Mouse (Mus musculus): ENCODE measurements around the gene Usp21.

Gene Usp21

DNA sequence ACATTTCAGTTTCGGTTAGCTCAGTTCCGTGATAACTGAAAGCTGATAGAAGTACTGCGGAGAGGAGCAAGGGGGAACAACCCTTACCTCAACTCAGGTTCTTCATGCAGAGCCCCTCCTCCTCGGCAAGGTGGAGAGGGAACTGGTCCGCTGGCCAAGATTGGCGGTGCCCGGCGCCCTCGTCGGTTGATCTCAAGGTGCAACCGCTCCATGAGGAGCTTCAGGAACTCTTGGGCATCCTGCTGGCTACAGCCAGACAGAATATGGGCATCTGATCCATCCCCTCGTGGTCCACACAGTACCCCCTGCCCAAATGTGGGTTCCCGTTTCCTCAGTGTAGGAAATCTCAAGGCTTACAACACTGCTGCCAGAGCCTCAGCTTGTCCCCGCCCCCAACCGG is 3.3 kb downstream of the Usp21 start:
- in situ Hi-C loops (cut with MboI, MseI): loop anchor here (10.0 kb wide), 1 partner anchor 860 kb away; the partner anchor contains the start of gene Dcaf8

DNA sequence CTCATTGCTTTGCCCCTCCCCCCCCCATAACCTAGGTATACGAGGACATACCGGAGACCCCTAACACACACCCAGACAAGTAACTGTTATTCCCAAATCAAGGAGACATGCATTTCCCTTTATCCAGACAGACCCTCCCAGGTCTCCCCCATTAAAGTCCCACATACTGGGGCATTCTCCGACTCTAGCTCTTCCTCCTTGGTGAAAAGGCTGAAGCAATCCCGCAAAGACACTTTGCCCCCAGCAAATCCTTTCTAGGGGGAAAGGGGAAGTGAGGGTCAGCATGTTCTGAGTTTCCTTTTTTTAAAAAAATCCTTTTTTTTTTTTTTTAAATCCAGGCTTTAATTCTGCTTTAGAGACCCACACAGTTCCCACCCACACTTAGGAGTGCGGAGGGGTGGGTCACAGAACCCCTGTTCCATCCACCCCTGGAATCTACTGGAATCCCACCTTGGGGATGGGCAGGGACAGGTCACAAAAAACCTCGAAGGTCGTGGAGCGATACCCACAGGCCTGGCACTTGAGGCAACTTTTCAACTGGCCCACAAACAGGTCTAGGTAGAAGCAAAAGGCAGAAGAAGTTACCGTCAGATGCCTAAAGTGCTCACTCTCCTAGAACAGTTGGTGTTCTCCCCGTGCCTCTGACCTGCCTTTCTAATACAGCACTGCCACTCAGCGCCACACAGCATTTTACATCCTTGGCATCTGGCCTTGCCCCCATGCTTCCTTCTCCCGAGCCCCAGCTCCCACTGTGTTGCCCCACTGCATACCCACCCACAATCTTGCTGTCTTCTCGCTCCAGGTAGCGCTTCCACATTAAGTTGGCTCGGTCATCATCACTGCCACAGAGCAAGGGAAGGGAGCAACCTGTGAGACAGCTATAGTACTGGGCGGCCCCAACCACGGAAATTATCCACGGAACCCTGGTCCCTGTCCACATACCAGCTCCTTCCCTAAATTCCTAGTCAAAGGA is 4.3 kb downstream of the Usp21 start:
- in situ Hi-C loops (cut with MboI, MseI): loop anchor here (10.0 kb wide), 1 partner anchor 861 kb away; the partner anchor contains the start of gene Dcaf8

DNA sequence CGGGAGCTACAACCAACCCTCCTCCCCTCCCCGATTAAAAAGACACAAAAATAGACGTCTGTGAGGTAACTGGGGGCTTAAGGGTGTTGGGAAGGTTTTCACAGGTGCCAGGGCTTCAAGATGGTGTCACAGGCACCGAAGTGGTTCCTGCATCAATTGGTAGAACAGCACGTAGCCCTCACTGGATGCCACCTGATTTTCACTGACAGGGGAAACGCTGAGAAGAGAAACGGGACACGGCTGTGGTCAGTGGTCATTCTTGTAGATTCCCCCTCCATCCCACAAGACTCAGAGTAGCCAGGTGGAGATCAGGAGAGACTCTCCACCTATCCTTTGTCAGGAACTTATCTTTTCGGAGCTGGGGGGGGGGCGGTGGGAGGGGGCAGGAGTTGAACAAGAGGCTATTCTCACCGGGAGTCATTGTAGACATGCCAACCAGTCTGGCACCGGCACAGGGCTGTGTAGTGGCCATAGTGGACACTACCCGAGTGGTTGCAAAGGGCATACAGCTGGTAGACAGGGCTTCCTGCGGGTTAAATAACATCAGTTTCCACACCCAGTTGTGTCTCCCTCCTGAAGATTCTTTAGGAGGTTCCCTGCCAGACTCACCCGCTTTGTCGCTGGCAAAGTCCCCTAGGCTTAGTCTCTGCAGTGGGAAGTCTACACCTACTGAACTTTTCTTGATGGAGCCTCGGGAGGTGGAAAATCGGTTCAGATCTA is 5.5 kb downstream of the Usp21 start:
- in situ Hi-C loops (cut with MboI, MseI): loop anchor here (10.0 kb wide), 1 partner anchor 863 kb away; the partner anchor contains the start of gene Dcaf8

DNA sequence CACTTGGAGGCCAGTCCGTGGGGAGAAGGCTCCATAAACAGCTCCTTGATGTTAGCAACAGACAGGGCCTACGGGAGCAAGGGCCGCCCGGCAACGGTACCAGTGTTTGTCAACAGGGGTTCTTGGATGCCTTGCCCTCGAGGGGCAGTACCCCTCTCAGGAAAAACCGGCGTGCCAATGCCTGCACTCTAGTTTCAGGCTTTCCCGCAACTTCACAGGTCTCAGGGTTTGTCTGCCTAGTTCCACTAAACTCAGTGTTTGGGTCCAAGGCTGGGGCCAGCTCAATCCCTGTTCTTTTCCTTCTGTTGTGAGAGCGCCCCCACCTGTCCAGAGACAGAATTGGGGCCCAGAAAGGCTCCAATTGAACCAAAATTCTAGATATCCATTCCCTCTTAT is 6.3 kb downstream of the Usp21 start:
- in situ Hi-C loops (cut with MboI, MseI): loop anchor here (10.0 kb wide), 1 partner anchor 863 kb away; the partner anchor contains the start of gene Dcaf8

DNA sequence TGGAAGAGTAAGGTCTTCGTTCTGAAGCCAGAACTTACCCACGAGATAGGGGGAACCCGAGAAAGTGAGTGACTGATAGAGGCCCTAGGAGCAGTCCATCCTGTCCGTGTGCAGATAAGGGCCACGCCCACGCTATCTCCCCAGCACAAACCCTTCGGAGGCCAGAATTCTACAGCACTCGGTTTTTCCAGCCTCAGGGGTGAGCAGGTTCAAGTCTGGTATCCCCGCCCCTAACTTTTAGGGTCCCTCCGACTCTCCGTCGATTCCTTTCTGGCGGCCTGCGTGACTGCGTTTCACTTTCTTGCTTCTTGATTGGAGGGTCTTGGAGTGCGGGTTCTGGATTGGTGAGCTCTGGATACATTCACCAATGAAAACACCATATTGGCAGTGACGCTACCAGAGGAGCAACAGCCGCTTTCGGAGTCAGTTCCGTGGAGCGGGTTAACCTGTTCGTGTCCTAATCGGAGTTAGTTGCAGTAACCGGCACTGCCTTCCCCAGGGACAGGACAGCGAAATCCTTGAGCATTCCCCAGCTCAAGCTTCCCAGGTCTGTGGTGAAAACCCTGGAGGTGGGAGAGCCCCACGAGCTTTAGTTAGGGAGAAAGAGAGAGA is 6.8 kb downstream of the Usp21 start, which contains the start of gene Ppox:
Ppox (minus strand) TSS at position 271 of the 612 bp plus-strand sequence.
- in situ Hi-C loops (cut with MboI, MseI): loop anchor here (10.0 kb wide), 1 partner anchor 864 kb away; the partner anchor contains the start of gene Dcaf8

DNA sequence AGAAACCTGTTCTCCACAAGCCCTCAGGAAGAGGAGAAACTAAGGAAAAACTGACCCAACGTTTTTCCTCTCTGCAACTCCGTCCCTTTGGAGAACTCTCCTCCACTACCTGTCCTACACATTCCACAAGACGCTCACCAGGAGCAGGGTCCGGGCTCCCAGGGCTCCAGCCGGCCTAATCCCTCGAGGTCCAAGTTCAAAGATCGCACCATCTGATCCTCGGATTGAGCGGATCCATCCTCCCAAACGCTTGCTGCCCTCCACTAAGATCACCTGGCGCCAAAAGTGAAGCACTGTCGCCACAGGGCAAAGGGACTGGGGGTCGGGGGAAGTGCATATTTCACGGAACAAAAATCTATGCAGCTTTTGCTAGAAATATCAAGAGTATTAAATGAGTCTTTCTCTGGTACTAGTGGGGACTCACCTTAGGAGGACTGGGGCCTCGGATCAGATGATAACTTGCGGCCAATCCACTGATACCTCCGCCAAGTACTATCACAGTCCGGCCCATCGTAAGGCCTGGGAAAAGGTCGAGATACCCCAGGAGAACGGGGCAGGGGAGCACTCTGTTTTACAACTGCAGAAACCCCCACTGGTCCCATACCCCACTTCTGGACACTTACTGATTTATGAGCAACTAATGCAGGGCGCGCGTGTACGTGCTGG is 7.4 kb downstream of the Usp21 start:
- in situ Hi-C loops (cut with MboI, MseI): loop anchor here (10.0 kb wide), 1 partner anchor 864 kb away; the partner anchor contains the start of gene Dcaf8

DNA sequence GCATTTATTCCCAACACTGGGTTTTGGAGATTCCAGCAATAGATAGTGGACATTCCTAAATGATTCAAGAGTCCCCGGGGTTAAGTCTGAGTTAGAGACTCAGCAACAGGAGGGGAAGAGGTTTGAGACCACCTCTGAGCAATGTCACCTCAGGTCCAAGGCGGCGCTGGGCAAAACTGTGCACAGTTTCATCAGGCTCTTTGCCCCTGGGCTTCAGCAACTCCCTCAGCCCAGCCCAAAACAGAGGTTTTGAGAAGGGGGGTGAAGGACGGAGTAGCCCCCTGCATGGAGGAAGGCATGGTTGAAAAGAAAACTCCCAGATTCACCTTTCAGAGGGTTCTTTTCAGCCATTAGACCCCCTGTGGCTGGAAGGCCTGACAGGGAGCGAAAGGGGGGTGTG is 8.1 kb downstream of the Usp21 start:
- in situ Hi-C loops (cut with MboI, MseI): loop anchor here (10.0 kb wide), 1 partner anchor 865 kb away; the partner anchor contains the start of gene Dcaf8

DNA sequence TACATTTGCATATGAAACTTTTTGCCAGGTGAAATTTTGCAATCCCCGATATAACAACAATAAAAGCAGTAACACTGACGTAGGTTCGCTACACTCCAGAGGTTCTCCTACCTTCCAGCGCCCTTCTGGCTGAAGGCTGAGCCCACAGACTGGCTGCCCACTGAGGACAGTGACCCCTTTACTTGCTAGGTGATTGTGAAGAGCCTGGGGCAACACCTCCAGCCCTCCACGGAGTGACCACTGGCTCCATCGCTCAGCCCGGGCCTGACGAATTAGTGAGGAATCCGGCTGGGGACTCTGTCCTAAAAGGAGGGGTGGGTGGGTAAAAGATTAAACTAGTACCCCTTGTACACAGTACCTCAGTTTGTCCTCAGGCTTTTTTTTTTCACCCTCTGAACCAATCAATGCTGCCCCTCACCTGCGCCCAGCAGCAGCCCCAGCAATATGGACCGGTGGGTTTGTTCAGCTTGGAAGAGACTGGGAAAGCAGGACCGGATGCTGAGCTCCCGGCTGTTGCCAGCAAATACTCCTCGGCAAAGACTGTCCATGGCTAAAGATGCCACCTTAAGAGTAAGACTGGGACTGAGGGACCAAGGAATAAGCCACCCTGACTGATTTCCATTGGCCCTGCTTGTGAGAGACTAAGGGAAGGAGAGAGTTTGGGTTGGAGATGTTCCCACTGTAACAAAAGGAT is 8.6 kb downstream of the Usp21 start:
- in situ Hi-C loops (cut with MboI, MseI): no loop called here

DNA sequence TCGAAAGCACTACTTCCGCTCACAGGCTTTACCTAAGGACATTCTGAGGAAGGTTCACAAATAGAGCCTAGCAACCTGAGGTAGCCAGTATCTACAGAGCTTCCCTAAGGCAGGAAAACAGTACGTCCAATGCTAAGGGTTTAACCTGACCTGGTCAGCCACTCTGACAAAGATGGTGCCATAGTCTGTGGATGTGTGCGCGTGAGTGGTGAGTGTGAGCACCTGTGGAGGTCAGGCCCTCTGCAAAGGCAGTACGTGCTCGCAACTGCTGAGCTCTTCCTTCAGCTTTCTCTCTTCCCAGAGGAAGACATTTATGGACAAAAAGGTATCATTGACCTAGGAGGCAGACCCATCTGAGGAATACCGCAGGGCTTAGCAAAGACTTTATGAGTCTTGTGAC is 9.4 kb downstream of the Usp21 start:
- in situ Hi-C loops (cut with MboI, MseI): no loop called here

DNA sequence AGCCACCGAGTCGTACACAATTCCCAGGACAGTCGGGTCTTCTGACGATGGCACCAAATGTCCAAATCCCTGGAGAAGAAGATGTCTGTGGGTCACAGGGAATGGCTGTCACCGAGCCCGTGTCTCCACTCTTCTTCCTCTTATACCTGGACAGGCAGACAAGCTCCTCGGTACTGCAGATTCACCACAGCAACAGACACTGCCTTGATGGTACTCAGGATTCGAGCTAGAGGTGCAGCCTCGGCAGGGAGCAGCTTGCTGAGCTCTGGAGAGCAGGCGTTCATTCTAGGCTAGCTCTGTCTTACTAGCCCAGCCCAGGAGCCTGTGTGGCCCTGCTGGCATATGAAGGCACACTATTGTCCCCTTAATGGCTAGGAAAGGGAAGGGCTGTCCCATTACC is 10.1 kb downstream of the Usp21 start:
- in situ Hi-C loops (cut with MboI, MseI): no loop called here

DNA sequence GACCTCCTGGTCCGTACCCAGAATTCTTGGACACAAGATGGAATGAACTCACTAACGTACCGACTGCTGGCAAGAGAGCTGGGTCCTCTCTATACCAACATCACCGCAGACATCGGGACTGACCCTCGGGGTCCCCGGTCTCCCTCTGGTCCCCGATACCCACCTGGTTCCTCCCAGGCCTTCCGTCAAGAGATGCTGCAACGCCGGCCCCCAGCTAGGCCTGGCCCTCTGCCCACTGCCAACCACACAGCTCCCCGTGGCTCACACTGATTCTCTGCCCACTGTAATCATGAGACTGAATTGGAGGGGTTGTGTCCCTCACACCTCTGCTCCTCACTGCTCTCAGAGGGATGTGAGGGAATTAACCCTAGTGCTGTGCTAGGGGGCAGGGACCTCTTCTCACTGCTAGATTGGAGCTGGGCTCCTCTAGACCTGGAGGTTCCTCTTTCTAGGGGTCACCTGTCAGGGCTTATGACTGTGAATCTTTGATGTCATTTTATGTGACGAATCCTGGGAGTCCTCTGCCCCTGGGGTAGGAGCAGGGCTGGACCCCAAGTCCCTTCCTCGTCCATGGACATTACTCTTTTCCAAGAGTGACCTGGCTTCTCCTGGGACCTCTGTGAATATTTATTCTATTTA is 11.6 kb downstream of the Usp21 start:
- in situ Hi-C loops (cut with MboI, MseI): no loop called here

DNA sequence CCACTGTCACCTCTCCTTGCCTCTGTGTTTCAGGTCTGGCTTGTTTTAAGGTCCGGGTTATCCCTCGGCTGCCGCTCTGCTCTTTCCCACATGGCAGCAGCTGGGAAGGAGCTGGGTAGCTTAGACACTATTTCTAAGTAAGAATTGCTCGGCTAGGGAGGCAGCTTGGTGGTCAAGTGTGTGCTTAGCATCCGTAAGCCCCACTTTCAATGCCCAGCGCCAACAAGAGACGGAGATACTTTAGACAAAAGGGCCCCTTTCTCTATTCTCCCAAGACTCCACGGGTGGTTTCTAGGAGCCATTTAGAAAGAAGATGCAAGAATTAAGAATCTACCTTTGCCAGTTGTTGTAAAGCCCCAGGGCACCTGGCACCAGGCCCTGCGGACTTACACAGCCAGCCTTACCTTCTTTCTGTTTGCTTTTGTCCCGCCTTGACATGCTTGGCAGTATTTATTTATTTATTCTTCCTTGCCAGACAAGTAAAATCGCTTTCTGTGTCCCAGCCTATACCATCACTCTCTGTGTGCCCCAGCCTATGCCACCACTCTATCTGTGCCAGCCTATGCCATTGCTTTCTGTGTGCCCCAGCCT is 12.6 kb downstream of the Usp21 start:
- in situ Hi-C loops (cut with MboI, MseI): no loop called here

DNA sequence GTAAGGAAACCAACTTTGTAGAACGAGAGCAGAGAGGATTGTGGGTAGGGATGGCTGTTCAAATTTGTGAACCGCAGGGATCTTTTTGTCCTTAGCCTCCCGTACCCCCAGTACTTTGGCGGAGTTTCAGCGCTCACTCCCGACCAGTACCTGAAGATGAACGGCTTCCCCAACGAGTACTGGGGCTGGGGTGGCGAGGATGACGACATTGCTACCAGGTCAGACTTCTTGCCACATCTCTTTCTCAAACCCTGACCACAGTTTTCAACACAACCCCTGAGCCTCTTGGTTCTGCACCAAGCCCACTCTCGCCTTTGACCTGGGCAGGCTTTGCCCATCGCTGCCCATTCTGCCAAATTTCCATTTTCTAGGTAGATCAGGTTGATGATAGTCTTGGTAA is 13.6 kb downstream of the Usp21 start:
- in situ Hi-C loops (cut with MboI, MseI): no loop called here

DNA sequence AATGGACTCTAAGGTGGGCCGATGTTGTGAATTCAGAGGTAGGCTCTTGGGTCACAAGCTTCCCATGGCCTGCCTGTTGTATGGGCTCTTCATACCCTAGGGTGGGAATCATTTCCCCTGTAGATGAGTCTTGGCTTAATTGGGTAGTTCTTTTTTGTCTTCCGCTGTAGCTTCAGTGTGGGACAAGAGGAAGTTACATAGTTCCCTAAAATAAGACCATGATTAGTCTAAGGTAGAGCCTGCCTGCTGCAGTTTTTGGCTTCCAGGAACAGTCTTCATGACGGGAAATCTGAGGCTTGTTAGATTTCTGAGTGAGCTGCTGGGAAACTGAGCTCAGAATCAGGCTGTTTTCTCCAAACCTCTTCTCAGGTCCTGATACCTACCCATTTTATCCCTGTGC is 15.7 kb downstream of the Usp21 start:
- in situ Hi-C loops (cut with MboI, MseI): no loop called here

DNA sequence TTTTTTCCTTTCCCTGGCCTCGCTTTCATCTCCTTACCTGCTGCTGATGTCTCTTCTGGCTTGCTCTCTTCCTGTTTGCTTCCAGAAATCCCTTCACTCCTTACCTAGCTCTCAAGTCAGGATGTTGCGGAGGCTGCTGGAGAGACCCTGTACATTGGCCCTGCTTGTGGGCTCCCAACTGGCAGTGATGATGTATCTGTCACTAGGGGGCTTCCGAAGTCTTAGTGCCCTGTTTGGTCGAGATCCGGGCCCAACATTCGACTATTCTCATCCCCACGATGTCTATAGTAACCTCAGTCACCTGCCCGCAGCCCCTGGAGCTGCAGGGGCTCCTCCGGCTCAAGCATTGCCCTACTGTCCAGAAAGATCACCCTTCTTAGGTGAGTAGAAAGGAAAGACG is 16.2 kb downstream of the Usp21 start:
- in situ Hi-C loops (cut with MboI, MseI): no loop called here

DNA sequence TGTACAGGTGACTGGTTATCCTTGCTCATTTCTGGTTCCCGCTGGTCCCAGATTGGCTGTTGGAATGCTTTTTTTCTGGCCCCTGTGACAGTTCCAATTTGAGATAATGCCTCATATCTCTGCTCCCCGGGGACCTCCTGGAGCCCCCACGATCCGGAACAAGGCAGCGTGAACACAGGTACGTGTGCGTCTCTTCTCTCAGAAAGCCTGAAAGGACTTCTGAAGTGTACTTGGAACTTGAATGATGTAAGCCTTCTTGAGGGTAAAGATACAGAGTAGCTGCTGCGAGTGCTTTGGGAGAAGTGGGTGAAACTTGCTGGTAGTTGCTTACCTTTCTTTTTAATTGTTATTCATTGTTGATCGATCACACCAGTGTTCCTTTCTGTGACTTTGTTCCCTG is 16.6 kb downstream of the Usp21 start:
- in situ Hi-C loops (cut with MboI, MseI): no loop called here

DNA sequence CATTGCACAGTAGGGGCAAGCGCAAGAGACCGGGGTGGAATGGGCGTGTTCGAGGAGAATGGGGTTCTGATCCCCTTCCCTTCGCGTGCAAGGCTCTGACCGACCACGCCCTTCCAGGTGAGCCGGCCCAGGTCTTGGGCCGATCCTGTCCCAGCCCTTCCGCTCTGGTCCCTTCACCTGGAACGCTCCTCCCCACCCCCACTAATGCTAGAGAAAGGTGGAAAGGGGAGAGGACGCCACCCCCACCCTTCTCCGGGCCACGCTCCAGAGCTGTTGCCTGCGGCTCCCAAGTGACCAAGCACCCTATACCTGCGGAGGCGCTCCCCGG is 17.3 kb downstream of the Usp21 start:
- in situ Hi-C loops (cut with MboI, MseI): no loop called here

DNA sequence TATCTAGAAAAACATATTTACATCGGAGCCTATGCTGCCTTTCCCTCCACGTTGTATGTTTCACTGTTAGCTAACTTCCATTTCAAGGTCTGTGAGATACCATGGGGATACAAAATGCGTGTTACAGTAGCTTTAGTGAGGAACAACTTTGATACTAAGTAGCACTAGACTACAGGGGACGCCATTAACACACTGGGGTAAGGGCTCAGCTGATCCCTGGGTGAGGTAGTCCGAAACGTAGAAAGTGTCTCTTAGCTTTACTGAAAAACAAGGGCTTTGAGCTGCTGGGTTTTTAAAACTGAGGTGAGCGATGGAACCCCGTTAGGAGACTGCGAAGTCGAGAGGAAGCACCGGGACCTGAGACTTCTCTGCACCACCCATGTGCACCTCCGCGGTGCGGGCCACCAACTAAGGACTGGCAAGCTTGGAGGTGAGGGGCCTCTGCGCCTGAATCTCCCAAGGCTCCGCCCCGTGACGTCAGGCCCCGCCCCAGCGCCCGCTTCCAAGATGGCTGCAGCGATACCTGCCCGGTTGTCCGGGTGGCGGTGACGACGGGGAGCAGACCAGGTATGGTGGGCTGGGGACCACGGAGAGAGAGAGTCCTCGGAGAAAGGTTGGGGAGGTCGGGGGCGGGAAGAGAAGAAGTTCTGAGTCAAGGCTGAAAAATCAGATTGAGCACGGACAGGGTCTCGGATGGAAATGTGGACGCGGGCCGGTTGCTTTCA is 17.8 kb downstream of the Usp21 start, which contains the start of gene B4galt3:
B4galt3 (plus strand) TSS at position 481 of the 725 bp plus-strand sequence.
- in situ Hi-C loops (cut with MboI, MseI): no loop called here

DNA sequence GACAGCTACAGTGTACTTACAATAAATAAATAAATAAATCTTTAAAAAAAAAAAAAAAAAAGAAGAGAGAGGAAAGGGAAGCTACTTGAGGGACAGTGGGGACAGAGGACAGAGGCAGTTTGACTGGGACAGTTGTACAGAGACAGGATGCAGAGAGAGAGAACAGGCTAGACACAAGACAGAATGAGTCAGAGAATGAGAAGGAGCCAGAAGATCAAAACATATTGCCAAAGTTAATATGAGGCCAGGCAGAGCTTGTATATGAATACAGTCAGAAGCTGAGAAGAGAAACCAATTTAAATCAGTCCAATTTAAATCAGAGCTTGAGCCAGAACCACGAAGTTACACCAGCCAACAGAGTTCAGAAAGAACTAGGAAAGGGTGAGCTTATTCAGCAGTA is 19.4 kb downstream of the Usp21 start:
- in situ Hi-C loops (cut with MboI, MseI): no loop called here

Data from T-helper 1 cell (primary cell).